Mouse (Mus musculus): ENCODE measurements around the gene Lpar5. TPM values are rescaled to one million over a fixed set of nuclear protein-coding genes. Genes with fewer than 3 reads are reported as not detected.
"Not testable (repeated sequence)": the region's sequence is repeated elsewhere in the genome, so short reads cannot be mapped to it uniquely, and the experiment has no call there.

Lpar5 gene
- polyA plus RNA-seq (2015; fragmentation: Nextera tagmentation; extraction: Ambion mirVana): 0.38 and 0.69 TPM in 2 replicates

DNA sequence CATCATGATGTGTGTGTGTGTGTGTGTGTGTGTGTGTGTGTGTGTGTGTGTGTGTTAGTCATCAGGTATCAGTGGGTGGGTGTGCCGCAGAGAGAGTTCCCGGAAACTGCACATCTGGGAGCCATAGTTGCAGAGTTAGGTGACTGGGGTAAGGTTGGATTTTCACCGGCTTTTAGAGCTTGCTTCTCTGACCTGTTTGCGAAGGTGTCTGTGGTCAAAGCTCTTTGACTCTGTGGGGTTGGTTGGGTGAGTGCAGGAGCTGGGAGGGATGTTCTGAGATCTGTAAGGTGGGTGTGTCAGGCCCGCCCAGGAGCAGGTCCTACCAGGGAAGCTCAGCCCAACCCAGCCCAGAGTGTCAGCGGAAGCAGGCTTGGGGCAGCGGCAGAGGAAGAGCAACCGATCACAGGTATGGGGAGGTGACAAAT lies at the start of gene Lpar5:
TSS of gene Lpar5 (plus strand) at position 350 of the 425 bp plus-strand sequence.
- Histone ChIP-seq H3K9me3 (no peaks in the 10 kb centered on the region), H3K4me1 (peaks cover 8% of the 10 kb centered on the region; the same call in 1 of the 2 replicates), H3K27me3 (no peaks in the 10 kb centered on the region), H3K36me3 (no peaks in the 10 kb centered on the region), H3K9ac (no peak within 1 kb of the TSS), H3K4me3 (no peak within 1 kb of the TSS), H3K27ac (no peak within 1 kb of the TSS), H3K4me2 (no peak within 1 kb of the TSS)
- WGBS: 49% methylated on average over 8 of the region's 8 CpGs
- no peak for ATAC-seq (ENCODE audit: borderline replicate concordance, extremely low read depth, low FRiP score, low TSS enrichment)

DNA sequence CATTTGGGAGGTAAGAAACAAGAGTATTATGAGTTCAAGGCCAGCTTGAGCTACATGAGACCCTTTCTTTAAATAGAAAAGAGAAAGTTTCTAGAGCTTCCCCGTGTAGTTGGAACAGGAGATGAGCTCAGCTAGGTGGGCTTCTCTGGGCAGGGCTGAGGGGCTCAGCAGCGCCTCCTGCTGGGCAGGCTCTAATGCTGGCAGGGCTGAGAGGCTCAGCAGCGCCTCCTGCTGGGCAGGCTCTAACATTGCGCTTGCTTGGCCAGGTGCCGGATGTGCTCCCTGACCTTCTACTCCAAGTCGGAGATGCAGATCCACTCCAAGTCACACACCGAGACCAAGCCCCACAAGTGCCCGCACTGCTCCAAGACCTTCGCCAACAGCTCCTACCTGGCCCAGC lies 37.2 kb upstream of the Lpar5 start:
- H3K36me3 ChIP-seq: peaks cover 70% of the 10 kb centered on the region
- H3K4me1 ChIP-seq; H3K4me2 ChIP-seq; H3K4me3 ChIP-seq; H3K9ac ChIP-seq; H3K27ac ChIP-seq; ATAC-seq (ENCODE audit: borderline replicate concordance, extremely low read depth, low FRiP score, low TSS enrichment); H3K27me3 ChIP-seq; H3K9me3 ChIP-seq: not testable (repeated sequence)
- 46% methylated on average over 9 of the region's 9 CpGs for WGBS

DNA sequence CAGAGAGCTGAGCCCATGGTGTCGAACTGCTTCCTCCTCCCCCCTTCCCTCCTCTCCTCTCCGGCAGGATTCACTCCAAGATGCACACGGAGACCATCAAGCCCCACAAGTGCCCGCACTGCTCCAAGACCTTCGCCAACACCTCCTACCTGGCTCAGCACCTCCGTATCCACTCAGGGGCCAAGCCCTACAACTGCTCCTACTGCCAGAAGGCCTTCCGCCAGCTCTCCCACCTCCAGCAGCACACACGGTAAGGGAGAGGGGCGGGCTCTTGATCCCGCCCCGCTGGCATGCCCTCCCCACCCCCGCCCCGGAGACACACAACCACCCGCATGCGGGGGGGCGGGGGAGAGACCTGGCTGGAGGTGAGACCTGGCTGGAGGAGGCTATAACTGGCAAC lies 36.1 kb upstream of the Lpar5 start:
- no peaks in the 10 kb centered on the region for H3K27me3 ChIP-seq
- no peak overlapping the region for H3K27ac ChIP-seq
- H3K36me3 ChIP-seq: peaks cover 72% of the 10 kb centered on the region
- H3K4me2 ChIP-seq: no peak overlapping the region
- WGBS: 83% methylated on average over 16 of the region's 16 CpGs
- no peaks in the 10 kb centered on the region for H3K9me3 ChIP-seq
- no peak overlapping the region for H3K9ac ChIP-seq
- no peak overlapping the region for H3K4me3 ChIP-seq
- H3K4me1 ChIP-seq: no peaks in the 10 kb centered on the region
- ATAC-seq (ENCODE audit: borderline replicate concordance, extremely low read depth, low FRiP score, low TSS enrichment): no peak

DNA sequence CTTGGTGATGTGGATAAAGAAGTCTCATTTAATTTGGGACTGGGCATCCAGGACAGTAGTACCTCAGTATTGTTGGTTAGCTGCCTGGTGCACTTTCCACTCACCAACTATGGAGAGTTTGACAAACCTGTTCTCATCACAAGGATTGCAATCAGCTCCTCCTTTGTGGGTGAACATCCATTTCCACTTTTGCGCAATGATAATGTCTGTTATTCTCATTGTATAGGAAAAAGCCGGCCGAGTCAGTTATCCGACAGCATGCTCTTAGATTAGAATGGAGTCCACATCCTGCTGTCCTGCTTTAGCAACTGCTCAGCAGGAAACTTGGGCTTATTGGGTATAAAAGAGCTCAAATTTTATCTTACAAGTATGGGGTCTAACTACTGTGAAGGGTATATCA lies 29.1 kb upstream of the Lpar5 start:
- H3K27ac ChIP-seq: peak overlapping the region; percentile 84
- peak overlapping the region; percentile 54 for H3K4me2 ChIP-seq
- 90% methylated on average over 4 of the region's 4 CpGs for WGBS
- H3K4me3 ChIP-seq: peak overlapping the region; percentile 74
- peaks cover 36% of the 10 kb centered on the region for H3K36me3 ChIP-seq
- no peaks in the 10 kb centered on the region for H3K9me3 ChIP-seq
- no peak overlapping the region for H3K9ac ChIP-seq
- ATAC-seq (ENCODE audit: borderline replicate concordance, extremely low read depth, low FRiP score, low TSS enrichment): no peak
- H3K4me1 ChIP-seq: peaks cover 13% of the 10 kb centered on the region
- H3K27me3 ChIP-seq: no peaks in the 10 kb centered on the region

DNA sequence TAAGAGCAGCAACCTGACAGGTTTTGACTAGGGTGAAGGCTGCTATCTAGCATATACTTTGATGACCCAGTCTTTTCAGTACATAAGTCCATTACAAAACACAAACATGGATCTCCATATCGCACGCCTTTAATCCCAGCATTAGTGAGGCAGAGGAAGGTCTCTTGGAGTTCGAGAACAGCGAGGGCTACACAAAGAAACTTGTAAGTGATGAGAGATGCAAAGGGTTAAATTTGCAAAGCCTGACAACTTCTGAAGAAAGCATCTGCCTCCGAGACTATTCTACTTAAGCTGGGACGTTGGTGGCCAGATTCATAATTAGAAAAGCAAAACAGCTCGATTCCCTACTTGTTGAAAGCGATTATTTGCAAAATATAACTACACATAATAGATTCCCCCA lies 28.6 kb upstream of the Lpar5 start:
- peak overlapping the region; percentile 74 for H3K4me3 ChIP-seq
- no peaks in the 10 kb centered on the region for H3K27me3 ChIP-seq
- 6% methylated on average over 8 of the region's 8 CpGs for WGBS
- 0 out of 2 replicates have a peak overlapping the region, but pooled peaks have one; percentile 32 for H3K9ac ChIP-seq
- peak; percentile 19; the same call in 1 of the 2 replicates for ATAC-seq (ENCODE audit: borderline replicate concordance, extremely low read depth, low FRiP score, low TSS enrichment)
- H3K4me1 ChIP-seq: peaks cover 13% of the 10 kb centered on the region
- H3K36me3 ChIP-seq: peaks cover 36% of the 10 kb centered on the region
- H3K27ac ChIP-seq: peak overlapping the region; percentile 84
- H3K9me3 ChIP-seq: no peaks in the 10 kb centered on the region
- H3K4me2 ChIP-seq: peak overlapping the region; percentile 54

DNA sequence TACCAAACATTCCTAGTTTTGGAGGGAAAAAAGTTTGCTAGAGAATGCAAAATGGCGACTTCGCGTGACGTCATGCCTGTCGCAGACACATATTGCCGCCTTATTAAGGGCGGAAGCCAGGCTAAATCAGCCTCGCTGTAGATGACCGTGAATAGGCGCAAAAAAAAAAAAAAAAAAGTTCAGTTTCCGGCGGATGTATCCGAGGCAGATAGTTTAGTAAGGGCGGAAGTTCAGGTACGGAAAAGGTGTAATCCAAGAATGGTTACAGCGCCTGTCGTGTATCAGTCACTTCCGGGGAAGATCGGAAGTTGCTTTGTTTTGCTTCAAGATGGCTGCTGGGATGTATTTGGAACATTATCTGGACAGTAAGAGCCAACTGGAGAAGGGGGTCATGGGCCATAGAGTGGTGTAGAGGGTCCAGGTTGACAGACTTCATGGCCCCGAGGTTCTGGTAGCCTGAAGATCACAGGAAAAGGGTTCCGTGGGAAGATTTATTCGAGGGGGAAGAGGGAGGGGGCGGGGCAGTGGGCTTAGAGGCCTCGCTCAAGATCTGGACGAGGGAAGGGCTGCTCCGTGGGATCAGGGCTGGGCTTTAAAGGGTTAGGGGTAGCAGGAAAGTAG lies 28.1 kb upstream of the Lpar5 start, which contains the start of gene Ing4:
TSS of gene Ing4 (plus strand) at position 228 of the 621 bp plus-strand sequence.
- H3K4me2 ChIP-seq: peak within 1 kb of the TSS; percentile 60
- H3K27me3 ChIP-seq: no peaks in the 10 kb centered on the region
- H3K9me3 ChIP-seq: no peaks in the 10 kb centered on the region
- peak within 1 kb of the TSS; percentile 84 for H3K27ac ChIP-seq
- H3K4me1 ChIP-seq: peaks cover 13% of the 10 kb centered on the region
- H3K36me3 ChIP-seq: peaks cover 39% of the 10 kb centered on the region
- peak within 1 kb of the TSS; percentile 66 for H3K9ac ChIP-seq
- ATAC-seq (ENCODE audit: borderline replicate concordance, extremely low read depth, low FRiP score, low TSS enrichment): peak; percentile 94
- WGBS: under 1% methylated on average over 26 of the region's 26 CpGs
- H3K4me3 ChIP-seq: peak within 1 kb of the TSS; percentile 74

DNA sequence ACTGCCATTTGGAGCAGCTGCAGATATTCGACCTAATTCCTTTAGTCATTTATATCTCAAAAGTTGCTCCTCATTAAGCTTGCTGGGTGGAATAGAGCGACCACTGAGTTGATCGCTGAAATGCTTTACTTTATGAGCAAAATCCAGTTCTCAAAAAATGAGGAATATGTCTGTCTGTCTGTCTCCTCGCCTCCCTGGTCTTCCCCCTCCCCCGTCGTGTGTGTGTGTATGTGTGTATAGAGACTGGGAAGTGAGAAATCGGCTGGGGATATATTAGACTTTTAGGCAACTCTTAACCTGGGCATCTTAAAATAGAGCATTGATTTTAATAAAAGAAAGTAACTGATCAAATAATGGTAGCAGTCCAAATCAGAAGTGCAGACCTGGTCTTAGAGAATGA lies 27.5 kb upstream of the Lpar5 start:
- no peak for ATAC-seq (ENCODE audit: borderline replicate concordance, extremely low read depth, low FRiP score, low TSS enrichment)

DNA sequence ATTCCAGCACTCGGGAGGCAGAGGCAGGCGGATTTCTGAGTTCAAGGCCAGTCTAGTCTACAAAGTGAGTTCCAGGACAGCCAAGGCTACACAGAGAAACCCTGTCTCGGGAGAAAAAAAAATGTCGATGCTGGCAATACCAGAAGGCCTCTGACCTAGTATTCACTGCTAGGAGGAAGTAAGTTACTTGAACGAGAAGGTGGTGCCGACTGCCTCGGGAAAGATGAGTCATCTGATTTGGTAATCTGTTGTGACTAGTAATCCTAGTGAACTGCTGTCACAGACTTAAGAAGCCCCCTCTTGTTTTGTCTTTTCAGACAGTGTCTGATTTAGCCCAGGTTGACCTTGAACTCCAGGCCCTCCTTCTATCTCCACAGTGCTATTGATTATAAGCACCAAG lies 26.7 kb upstream of the Lpar5 start:
- no peak overlapping the region for H3K9ac ChIP-seq
- no peaks in the 10 kb centered on the region for H3K27me3 ChIP-seq
- ATAC-seq (ENCODE audit: borderline replicate concordance, extremely low read depth, low FRiP score, low TSS enrichment): no peak
- peak overlapping the region; percentile 60; the same call in 1 of the 2 replicates for H3K4me2 ChIP-seq
- no peaks in the 10 kb centered on the region for H3K9me3 ChIP-seq
- peaks cover 38% of the 10 kb centered on the region for H3K36me3 ChIP-seq
- 75% methylated on average over 7 of the region's 7 CpGs for WGBS
- no peak overlapping the region for H3K27ac ChIP-seq
- no peak overlapping the region for H3K4me3 ChIP-seq
- H3K4me1 ChIP-seq: peaks cover 13% of the 10 kb centered on the region

More for the DNA sequence above, 27.5 kb upstream of the Lpar5 start:
- Histone ChIP-seq H3K9me3 (no peaks in the 10 kb centered on the region), H3K9ac (peak overlapping the region; percentile 66), H3K27ac (peak overlapping the region; percentile 68), H3K4me3 (peak overlapping the region; percentile 74), H3K4me2 (peak overlapping the region; percentile 60), H3K36me3 (peaks cover 39% of the 10 kb centered on the region), H3K4me1 (peaks cover 13% of the 10 kb centered on the region), H3K27me3 (no peaks in the 10 kb centered on the region)
- 10% methylated on average over 7 of the region's 7 CpGs for WGBS

DNA sequence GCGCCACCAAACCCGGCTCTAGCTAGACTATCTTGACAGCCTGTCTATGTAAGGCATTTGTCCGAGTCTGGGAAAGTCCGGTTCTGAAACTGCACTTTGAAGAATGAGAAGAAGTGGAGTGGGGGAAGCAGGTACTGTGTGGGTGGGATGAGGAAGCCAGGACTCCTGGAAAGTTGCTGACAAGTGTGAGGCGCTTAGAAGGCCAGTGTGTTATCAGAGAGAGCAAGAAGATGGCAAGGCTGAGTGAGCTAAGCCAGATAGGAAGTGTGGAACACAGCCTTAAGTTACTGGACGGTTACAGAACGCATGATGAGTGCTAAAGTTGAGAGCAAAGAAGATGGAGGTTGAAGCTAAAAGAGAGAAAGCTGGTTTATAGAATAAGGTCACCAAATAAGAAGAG lies 25.6 kb upstream of the Lpar5 start:
- Histone ChIP-seq H3K27me3 (no peaks in the 10 kb centered on the region), H3K4me1 (peaks cover 13% of the 10 kb centered on the region), H3K4me2 (no peak overlapping the region), H3K27ac (no peak overlapping the region), H3K9me3 (no peaks in the 10 kb centered on the region), H3K36me3 (peaks cover 42% of the 10 kb centered on the region), H3K4me3 (no peak overlapping the region), H3K9ac (no peak overlapping the region)
- no peak for ATAC-seq (ENCODE audit: borderline replicate concordance, extremely low read depth, low FRiP score, low TSS enrichment)
- 87% methylated on average over 7 of the region's 7 CpGs for WGBS

DNA sequence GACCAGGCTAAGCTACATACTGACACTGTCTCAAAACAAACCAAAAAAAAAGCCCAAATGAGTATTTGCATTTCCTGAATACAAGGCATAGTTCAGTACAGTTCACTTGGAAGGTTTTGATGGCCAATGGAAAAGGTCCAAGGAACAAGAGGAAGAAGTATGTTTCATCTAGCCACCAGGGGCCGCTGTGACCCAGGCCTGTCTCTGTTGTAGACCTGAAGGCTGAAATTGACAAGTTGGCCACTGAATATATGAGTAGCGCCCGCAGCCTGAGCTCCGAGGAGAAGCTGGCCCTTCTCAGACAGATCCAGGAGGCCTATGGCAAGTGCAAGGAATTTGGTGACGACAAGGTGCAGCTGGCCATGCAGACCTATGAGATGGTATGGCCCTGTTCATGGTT lies 21.0 kb upstream of the Lpar5 start:
- H3K27me3 ChIP-seq: no peaks in the 10 kb centered on the region
- H3K4me1 ChIP-seq: no peaks in the 10 kb centered on the region
- H3K4me2 ChIP-seq: no peak overlapping the region
- no peak overlapping the region for H3K4me3 ChIP-seq
- ATAC-seq (ENCODE audit: borderline replicate concordance, extremely low read depth, low FRiP score, low TSS enrichment): peak; percentile 28; the same call in 1 of the 2 replicates
- no peak overlapping the region for H3K9ac ChIP-seq
- H3K36me3 ChIP-seq: peaks cover 71% of the 10 kb centered on the region
- H3K27ac ChIP-seq: no peak overlapping the region
- WGBS: 27% methylated on average over 5 of the region's 5 CpGs
- no peaks in the 10 kb centered on the region for H3K9me3 ChIP-seq

DNA sequence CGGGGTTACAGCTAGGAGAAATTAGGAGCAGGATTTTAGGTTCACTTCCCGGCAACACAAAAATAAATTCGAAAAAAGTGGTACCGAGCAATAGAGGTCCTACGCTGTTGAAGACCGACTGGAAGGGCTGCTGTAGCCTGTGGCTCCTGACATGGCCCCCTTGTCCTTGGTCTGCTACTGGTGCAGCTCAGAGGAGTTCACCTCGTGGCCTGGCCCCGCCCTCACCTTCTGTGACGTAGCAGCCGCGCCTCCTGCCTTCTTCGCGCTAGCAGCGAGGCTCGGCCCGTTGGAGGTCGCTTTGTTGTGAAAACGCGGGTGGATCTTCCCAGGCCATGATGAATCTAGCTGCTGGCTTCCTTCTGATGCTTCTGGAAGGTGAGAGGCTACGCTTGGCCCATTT lies 18.0 kb upstream of the Lpar5 start, which contains the start of gene Acrbp:
TSS of gene Acrbp (plus strand) at position 12 of the 400 bp plus-strand sequence.
- H3K36me3 ChIP-seq: peaks cover 79% of the 10 kb centered on the region
- WGBS: 33% methylated on average over 20 of the region's 20 CpGs

DNA sequence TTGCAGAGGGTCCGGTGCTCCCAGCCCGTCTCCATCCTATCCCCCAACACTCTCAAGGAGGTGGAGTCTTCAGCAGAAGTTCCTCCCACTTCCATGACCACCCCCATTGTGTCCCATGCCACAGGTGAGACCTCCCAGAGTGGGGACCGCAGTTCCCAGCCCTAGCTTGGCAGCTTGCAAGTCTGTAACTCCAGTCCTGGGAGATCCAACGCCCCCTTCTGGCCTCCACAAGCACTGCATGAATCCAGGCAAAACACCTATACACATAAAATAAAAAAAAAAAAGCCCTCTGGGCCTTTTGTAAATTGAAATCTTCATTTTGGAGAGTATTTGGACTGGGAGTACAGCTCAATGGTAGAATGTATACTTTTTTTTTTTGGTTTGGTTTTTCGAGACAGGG lies 16.5 kb upstream of the Lpar5 start:
- WGBS: 62% methylated on average over 5 of the region's 5 CpGs

More for the DNA sequence above, 18.0 kb upstream of the Lpar5 start, which contains the start of gene Acrbp:
- Histone ChIP-seq H3K4me2 (no peak within 1 kb of the TSS), H3K4me3 (no peak within 1 kb of the TSS), H3K27ac (no peak within 1 kb of the TSS), H3K9ac (no peak within 1 kb of the TSS), H3K4me1 (no peaks in the 10 kb centered on the region), H3K27me3 (no peaks in the 10 kb centered on the region), H3K9me3 (no peaks in the 10 kb centered on the region)
- no peak for ATAC-seq (ENCODE audit: borderline replicate concordance, extremely low read depth, low FRiP score, low TSS enrichment)

More for the DNA sequence above, 16.5 kb upstream of the Lpar5 start:
- Histone ChIP-seq H3K4me3 (no peak overlapping the region), H3K4me2 (no peak overlapping the region), H3K9me3 (no peaks in the 10 kb centered on the region), H3K27me3 (no peaks in the 10 kb centered on the region), H3K36me3 (peaks cover 67% of the 10 kb centered on the region), H3K4me1 (no peaks in the 10 kb centered on the region), H3K9ac (no peak overlapping the region), H3K27ac (no peak overlapping the region)
- no peak for ATAC-seq (ENCODE audit: borderline replicate concordance, extremely low read depth, low FRiP score, low TSS enrichment)
